Mouse (Mus musculus) heart, adult 2 months (tissue): ENCODE results near the gene Zscan25.
A peak's percentile ranks its signal among the peaks of the same experiment; 100 is the strongest.

Source experiments
- CTCF ChIP-seq: fragments of 200-600 bp; IDR thresholded peaks from 2 replicates; pipeline ENCODE4 v1.8.1; 2022; ENCODE audit warnings: antibody characterized with exemption, mild to moderate bottlenecking, moderate library complexity
- EP300 ChIP-seq: fragments of 200-500 bp; IDR thresholded peaks from 2 replicates; pipeline ENCODE4 v1.6.1; 2011; ENCODE audit warnings: low read depth, low read length, control low read depth; ENCODE audit not compliant: insufficient read depth
- POLR2A ChIP-seq: fragments of 200-500 bp; IDR thresholded peaks from 2 replicates; pipeline ENCODE4 v1.6.1; 2011; ENCODE audit warnings: mild to moderate bottlenecking, low read depth, low read length, control low read depth; ENCODE audit not compliant: insufficient read depth

DNA sequence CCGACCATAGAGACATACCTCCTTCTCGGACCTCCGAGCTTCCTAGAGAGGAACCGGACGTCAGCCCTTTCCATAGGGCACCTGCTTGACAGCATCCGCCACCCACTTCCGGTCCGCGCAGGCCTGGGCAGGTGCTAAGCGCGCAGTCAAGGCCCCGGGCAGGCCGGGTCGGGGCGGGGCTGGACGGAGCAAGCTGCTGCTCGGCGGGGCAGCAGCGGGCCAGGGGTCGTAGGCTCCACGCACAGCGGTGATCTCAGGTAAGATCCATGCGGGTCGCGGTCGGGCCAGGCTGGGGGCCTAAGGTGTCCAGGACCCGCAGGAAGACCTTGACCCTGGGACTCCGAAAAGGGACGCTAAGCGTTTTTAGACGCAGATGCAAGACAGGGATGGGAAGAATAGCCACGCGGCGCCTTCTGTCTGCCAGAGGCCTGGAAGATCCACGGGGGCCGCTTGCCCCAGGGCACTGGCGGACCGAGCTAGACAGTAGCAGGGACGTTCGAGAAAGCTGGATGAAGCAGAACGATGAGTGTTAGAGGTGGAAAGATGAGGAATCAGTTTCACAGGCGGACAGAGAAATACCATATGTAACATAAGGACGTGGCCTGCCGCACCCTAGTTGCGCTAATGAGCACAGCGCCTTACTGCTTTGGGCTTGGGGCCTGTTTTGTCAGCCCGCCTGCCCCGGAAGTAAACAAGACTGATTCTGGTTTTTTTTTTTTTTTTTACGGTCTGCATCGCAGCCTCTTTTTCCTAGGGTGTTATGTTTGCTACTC is at the start of gene Zscan25:
- no peak for TF ChIP-seq CTCF
- peak; percentile 63 for TF ChIP-seq POLR2A
- 0 out of 2 replicates have a peak, but pooled peaks have one; percentile 56 for TF ChIP-seq EP300
